Mouse (Mus musculus): ENCODE data around the gene Rsf1. TPM values are rescaled to one million over a fixed set of nuclear protein-coding genes. Genes with fewer than 3 reads are reported as not detected.

Gene Rsf1
- polyA plus RNA-seq, 1 experiment from 2014 or later: 35.1 TPM

DNA sequence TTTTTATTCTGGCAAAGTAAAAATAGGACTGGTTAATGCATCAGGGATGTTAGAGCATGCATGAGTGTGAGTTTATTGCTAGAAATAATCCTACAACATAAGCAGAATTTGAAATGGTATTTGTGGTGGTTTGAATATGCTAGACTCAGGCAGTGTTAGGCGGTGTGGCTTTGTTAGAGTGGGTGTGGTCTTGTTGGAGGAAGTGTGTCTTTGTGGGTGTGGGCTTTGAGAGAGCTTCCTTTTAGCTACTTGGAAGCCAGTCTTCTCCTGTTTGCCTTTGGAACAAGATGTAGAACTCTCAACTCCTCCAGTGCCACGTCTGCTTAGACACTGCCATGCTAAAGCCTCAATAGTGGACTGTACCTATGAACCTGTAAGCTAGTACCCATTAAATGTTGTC, 18.9 kb downstream of the Rsf1 start:
- Histone ChIP-seq H3K36me3 (ENCODE audit: control insufficient read depth, insufficient read depth, low read length) (no peaks in the 10 kb centered on the region), H3K4me1 (ENCODE audit: control insufficient read depth, insufficient read depth, low read length) (no peaks in the 10 kb centered on the region), H3K27me3 (ENCODE audit: control insufficient read depth, insufficient read depth, low read length) (no peaks in the 10 kb centered on the region), H3K9ac (replicated peaks; ENCODE audit: low read length) (no peak overlapping the region), H3K4me3 (replicated peaks; ENCODE audit: low read depth, low read length) (no peak overlapping the region), H3K4me2 (ENCODE audit: low read length) (no peak overlapping the region), H3K27ac (replicated peaks; ENCODE audit: low read depth, low read length) (no peak overlapping the region), H3K9me3 (ENCODE audit: control insufficient read depth, low read length) (no peaks in the 10 kb centered on the region)
- no peak for DNase-seq
- ATAC-seq (ENCODE audit: low FRiP score, low TSS enrichment): no peak
- 93% methylated on average over 2 of the region's 2 CpGs for WGBS

DNA sequence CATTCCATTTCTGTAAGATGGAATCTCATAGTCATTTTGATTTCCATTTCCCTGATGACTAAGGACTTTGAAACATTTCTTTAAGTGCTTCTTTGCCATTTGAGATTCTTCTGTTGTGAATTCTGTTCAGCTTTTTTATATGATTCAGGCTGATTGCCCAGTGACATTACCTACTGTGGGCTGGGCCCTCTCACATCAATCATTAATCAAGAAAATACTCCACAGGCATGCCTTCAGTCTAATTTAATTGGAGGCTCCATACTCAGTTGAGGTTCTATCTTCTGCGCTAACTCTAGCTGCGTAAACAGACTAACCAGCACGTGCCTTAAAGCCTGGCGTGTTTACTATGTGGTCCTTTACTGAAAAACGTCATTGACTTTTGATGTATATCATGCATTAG, 41.7 kb downstream of the Rsf1 start:
- no peak for ATAC-seq (ENCODE audit: low FRiP score, low TSS enrichment)

DNA sequence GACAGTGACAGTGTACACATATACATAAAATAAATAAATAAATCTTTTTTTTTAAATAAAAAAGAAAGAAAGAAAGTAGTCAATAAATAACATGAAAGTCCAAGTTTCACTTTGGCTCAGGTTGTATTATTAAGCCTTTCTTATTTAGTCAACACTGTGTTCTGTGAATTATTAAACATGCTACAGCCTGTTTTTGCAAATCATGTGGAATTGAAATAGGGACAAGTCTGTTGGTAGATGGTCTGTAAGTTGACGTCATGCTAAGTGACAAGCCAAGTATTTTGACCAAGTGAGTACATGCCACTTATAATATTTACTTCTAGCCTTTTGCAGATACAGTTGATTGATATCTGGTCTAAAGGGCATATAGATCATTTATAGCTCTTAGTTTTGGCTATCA, 43.0 kb downstream of the Rsf1 start:
- no peaks in the 10 kb centered on the region for H3K4me1 ChIP-seq (ENCODE audit: control insufficient read depth, insufficient read depth, low read length)
- no peak overlapping the region for H3K9ac ChIP-seq (replicated peaks; ENCODE audit: low read length)
- H3K4me2 ChIP-seq (ENCODE audit: low read length): no peak overlapping the region
- no peaks in the 10 kb centered on the region for H3K9me3 ChIP-seq (ENCODE audit: control insufficient read depth, low read length)
- H3K27ac ChIP-seq (replicated peaks; ENCODE audit: low read depth, low read length): no peak overlapping the region
- 92% methylated on average over 1 of the region's 1 CpGs for WGBS
- H3K36me3 ChIP-seq (ENCODE audit: control insufficient read depth, insufficient read depth, low read length): peaks cover 13% of the 10 kb centered on the region
- ATAC-seq (ENCODE audit: low FRiP score, low TSS enrichment) (no peak), DNase-seq (no peak)
- H3K27me3 ChIP-seq (ENCODE audit: control insufficient read depth, insufficient read depth, low read length): no peaks in the 10 kb centered on the region
- H3K4me3 ChIP-seq (replicated peaks; ENCODE audit: low read depth, low read length): no peak overlapping the region

More for the DNA sequence above, 41.7 kb downstream of the Rsf1 start:
- Histone ChIP-seq H3K4me2 (ENCODE audit: low read length) (no peak overlapping the region), H3K4me3 (replicated peaks; ENCODE audit: low read depth, low read length) (no peak overlapping the region), H3K9me3 (ENCODE audit: control insufficient read depth, low read length) (no peaks in the 10 kb centered on the region), H3K27me3 (ENCODE audit: control insufficient read depth, insufficient read depth, low read length) (no peaks in the 10 kb centered on the region), H3K36me3 (ENCODE audit: control insufficient read depth, insufficient read depth, low read length) (peaks cover 16% of the 10 kb centered on the region), H3K9ac (replicated peaks; ENCODE audit: low read length) (no peak overlapping the region), H3K4me1 (ENCODE audit: control insufficient read depth, insufficient read depth, low read length) (no peaks in the 10 kb centered on the region), H3K27ac (replicated peaks; ENCODE audit: low read depth, low read length) (no peak overlapping the region)
- 95% methylated on average over 5 of the region's 5 CpGs for WGBS
- no peak for DNase-seq

DNA sequence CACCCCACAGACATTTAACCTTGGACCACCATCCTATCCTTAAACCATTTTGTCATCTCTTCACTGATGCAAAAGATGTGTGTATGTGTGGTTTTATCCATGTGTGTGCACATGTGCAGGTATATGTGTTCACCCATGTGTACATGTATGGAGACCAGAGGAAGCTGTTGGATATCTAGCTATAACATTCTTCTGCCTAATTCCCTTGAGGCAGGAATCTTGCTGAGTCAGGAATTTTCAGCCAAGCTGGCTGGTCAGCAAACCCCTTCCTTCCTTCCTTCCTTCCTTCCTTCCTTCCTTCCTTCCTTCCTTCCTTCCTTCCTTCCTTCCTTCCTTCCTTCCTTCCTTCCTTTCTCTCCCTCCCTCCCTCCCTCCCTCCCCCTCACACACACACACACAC, 43.7 kb downstream of the Rsf1 start:
- H3K27me3 ChIP-seq (ENCODE audit: control insufficient read depth, insufficient read depth, low read length): no peaks in the 10 kb centered on the region
- ATAC-seq (ENCODE audit: low FRiP score, low TSS enrichment): no peak
- no peak for DNase-seq
- H3K4me2 ChIP-seq (ENCODE audit: low read length): no peak overlapping the region
- no peaks in the 10 kb centered on the region for H3K4me1 ChIP-seq (ENCODE audit: control insufficient read depth, insufficient read depth, low read length)
- H3K27ac ChIP-seq (replicated peaks; ENCODE audit: low read depth, low read length): no peak overlapping the region
- H3K9me3 ChIP-seq (ENCODE audit: control insufficient read depth, low read length): no peaks in the 10 kb centered on the region
- no peak overlapping the region for H3K9ac ChIP-seq (replicated peaks; ENCODE audit: low read length)
- H3K4me3 ChIP-seq (replicated peaks; ENCODE audit: low read depth, low read length): no peak overlapping the region
- 0 out of 2 replicates have a peak, but pooled peaks cover 7% of the 10 kb centered on the region for H3K36me3 ChIP-seq (ENCODE audit: control insufficient read depth, insufficient read depth, low read length)

DNA sequence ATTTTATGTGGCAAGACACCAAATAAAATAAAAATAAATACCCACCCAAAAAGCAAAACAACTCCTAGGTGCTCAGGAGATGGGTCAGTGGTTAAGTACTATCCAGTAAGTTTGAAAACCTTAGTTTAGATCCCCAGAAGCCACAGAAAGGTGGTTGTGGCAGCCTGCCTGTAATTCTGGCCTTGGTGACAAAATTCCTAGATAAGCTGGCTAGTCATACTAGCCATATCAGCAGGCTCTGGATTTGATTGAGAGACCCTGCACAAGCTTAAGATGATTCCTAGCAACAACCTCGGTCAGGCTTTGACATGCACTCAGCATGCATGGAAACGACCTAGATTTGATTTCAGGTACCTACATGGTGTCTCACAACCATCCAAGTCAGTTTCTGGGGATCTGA, 49.7 kb downstream of the Rsf1 start:
- Histone ChIP-seq H3K27ac (replicated peaks; ENCODE audit: low read depth, low read length) (no peak overlapping the region), H3K27me3 (ENCODE audit: control insufficient read depth, insufficient read depth, low read length) (no peaks in the 10 kb centered on the region), H3K9ac (replicated peaks; ENCODE audit: low read length) (no peak overlapping the region), H3K4me2 (ENCODE audit: low read length) (no peak overlapping the region), H3K9me3 (ENCODE audit: control insufficient read depth, low read length) (no peaks in the 10 kb centered on the region), H3K4me1 (ENCODE audit: control insufficient read depth, insufficient read depth, low read length) (no peaks in the 10 kb centered on the region), H3K4me3 (replicated peaks; ENCODE audit: low read depth, low read length) (no peak overlapping the region), H3K36me3 (ENCODE audit: control insufficient read depth, insufficient read depth, low read length) (no peaks in the 10 kb centered on the region)
- ATAC-seq (ENCODE audit: low FRiP score, low TSS enrichment): no peak
- no peak for DNase-seq
- WGBS: 68% methylated on average over 2 of the region's 2 CpGs

- Histone ChIP-seq H3K27me3 (ENCODE audit: control insufficient read depth, insufficient read depth, low read length) (no peaks in the 10 kb centered on the region), H3K4me1 (ENCODE audit: control insufficient read depth, insufficient read depth, low read length) (no peaks in the 10 kb centered on the region), H3K9me3 (ENCODE audit: control insufficient read depth, low read length) (no peaks in the 10 kb centered on the region), H3K4me3 (replicated peaks; ENCODE audit: low read depth, low read length) (no peak overlapping the region), H3K4me2 (ENCODE audit: low read length) (no peak overlapping the region), H3K36me3 (ENCODE audit: control insufficient read depth, insufficient read depth, low read length) (no peaks in the 10 kb centered on the region), H3K27ac (replicated peaks; ENCODE audit: low read depth, low read length) (no peak overlapping the region), H3K9ac (replicated peaks; ENCODE audit: low read length) (no peak overlapping the region)
- ATAC-seq (ENCODE audit: low FRiP score, low TSS enrichment) (no peak), DNase-seq (no peak)
- WGBS: 82% methylated on average over 2 of the region's 2 CpGs
Measured at GRCm38 (mm10) chr7:97631290-97631689, 51.6 kb downstream of the Rsf1 start.

- WGBS: 93% methylated on average over 1 of the region's 1 CpGs
Measured at GRCm38 (mm10) chr7:97632897-97633296, 53.2 kb downstream of the Rsf1 start.

DNA sequence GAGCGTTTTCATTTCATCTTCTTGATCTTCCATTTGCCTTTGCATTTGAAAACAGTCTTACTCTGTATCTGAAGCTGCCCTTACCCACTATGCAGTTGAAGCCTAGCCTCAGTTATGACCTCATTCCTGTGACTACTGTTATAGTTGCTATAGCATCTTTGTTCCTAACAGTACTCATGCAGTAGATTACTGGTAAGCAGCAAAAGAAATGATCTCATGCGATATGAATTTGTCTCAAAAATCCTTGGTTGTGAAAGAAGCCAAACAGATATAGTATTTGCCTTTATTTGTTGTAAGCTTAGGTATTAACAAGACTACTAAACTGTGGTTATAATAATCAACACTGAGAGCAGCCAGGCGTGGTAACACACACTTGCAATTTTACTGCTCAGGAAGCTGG, 65.4 kb downstream of the Rsf1 start:
- Histone ChIP-seq H3K27ac (replicated peaks; ENCODE audit: low read depth, low read length) (no peak overlapping the region), H3K9me3 (ENCODE audit: control insufficient read depth, low read length) (no peaks in the 10 kb centered on the region), H3K4me3 (replicated peaks; ENCODE audit: low read depth, low read length) (no peak overlapping the region), H3K4me1 (ENCODE audit: control insufficient read depth, insufficient read depth, low read length) (no peaks in the 10 kb centered on the region), H3K27me3 (ENCODE audit: control insufficient read depth, insufficient read depth, low read length) (no peaks in the 10 kb centered on the region), H3K9ac (replicated peaks; ENCODE audit: low read length) (no peak overlapping the region), H3K36me3 (ENCODE audit: control insufficient read depth, insufficient read depth, low read length) (peaks cover 2% of the 10 kb centered on the region; the same call in 1 of the 2 replicates), H3K4me2 (ENCODE audit: low read length) (no peak overlapping the region)
- ATAC-seq (ENCODE audit: low FRiP score, low TSS enrichment) (no peak), DNase-seq (no peak)
- WGBS: 88% methylated on average over 3 of the region's 3 CpGs

More at GRCm38 (mm10) chr7:97632897-97633296, 53.2 kb downstream of the Rsf1 start:
- no peak overlapping the region for H3K9ac ChIP-seq (replicated peaks; ENCODE audit: low read length)
- DNase-seq (no peak), ATAC-seq (ENCODE audit: low FRiP score, low TSS enrichment) (no peak)
- H3K36me3 ChIP-seq (ENCODE audit: control insufficient read depth, insufficient read depth, low read length): 0 out of 2 replicates have a peak, but pooled peaks cover 7% of the 10 kb centered on the region
- no peak overlapping the region for H3K4me3 ChIP-seq (replicated peaks; ENCODE audit: low read depth, low read length)
- no peaks in the 10 kb centered on the region for H3K4me1 ChIP-seq (ENCODE audit: control insufficient read depth, insufficient read depth, low read length)
- H3K27ac ChIP-seq (replicated peaks; ENCODE audit: low read depth, low read length): no peak overlapping the region
- no peaks in the 10 kb centered on the region for H3K9me3 ChIP-seq (ENCODE audit: control insufficient read depth, low read length)
- no peaks in the 10 kb centered on the region for H3K27me3 ChIP-seq (ENCODE audit: control insufficient read depth, insufficient read depth, low read length)
- H3K4me2 ChIP-seq (ENCODE audit: low read length): no peak overlapping the region

DNA sequence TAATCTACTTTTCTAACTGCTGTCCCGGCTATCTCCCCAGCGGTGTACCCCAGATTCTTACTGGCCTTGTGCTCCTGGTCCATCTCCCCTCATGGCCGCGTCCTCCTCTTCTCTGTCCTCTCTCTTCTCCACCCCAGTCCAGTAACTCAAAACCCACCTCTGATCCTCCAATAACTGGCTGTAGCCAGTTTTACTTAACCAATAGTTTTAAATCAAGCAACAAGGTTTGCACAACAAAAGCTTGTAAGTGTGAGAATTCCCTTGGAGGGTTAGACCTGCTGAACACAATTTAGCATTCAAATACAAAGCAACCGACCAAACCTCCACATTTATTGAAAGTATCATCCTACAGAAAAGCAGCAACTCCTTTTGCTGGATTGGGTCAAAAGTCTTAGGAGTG, 68.0 kb downstream of the Rsf1 start:
- Histone ChIP-seq H3K9ac (replicated peaks; ENCODE audit: low read length) (no peak overlapping the region), H3K27me3 (ENCODE audit: control insufficient read depth, insufficient read depth, low read length) (no peaks in the 10 kb centered on the region), H3K4me1 (ENCODE audit: control insufficient read depth, insufficient read depth, low read length) (no peaks in the 10 kb centered on the region), H3K4me2 (ENCODE audit: low read length) (no peak overlapping the region), H3K36me3 (ENCODE audit: control insufficient read depth, insufficient read depth, low read length) (peaks cover 3% of the 10 kb centered on the region; the same call in 1 of the 2 replicates), H3K27ac (replicated peaks; ENCODE audit: low read depth, low read length) (no peak overlapping the region), H3K9me3 (ENCODE audit: control insufficient read depth, low read length) (no peaks in the 10 kb centered on the region), H3K4me3 (replicated peaks; ENCODE audit: low read depth, low read length) (no peak overlapping the region)
- no peak for ATAC-seq (ENCODE audit: low FRiP score, low TSS enrichment)
- 88% methylated on average over 5 of the region's 5 CpGs for WGBS
- no peak for DNase-seq

Measured in midbrain, embryonic 14.5 days (tissue).